Mouse (Mus musculus): Measurements from ENCODE around the gene Sel1l2.
"Not testable (repeated sequence)": the region's sequence is repeated elsewhere in the genome, so short reads cannot be mapped to it uniquely, and the experiment has no call there.

The Sel1l2 gene

DNA sequence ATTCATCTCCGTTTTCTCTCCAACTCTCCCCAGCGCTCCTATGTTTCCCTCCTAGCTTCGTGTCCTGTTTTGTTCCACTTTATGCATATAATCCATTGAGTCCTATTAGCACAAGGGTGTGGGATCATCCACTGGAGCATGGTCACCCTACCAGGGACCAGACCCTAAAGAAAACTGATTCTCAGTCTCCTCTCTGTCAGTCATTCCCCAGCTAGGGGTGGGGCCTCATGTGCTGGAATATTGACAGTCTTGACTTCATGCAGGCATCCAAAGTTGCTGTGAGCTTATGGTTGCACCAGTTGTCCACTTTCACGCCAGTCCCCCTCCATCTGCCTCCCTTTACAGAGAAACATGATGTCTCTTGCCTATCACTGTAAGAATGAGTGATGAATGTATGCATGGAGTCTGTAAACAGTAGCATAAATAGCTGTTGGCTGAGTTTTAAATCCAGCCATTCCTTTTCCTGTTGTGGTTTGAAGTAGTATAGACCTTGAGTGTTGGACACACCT lies 174.9 kb downstream of the Sel1l2 start:
- no peak for DNase-seq (ENCODE audit: low read depth)

- DNase-seq (ENCODE audit: low read depth) = no peak
Observed at GRCm38 (mm10) chr2:140203756-140204155, 185.8 kb downstream of the Sel1l2 start.

GRCm38 (mm10) chr2:140202573-140202972 lies 186.9 kb downstream of the Sel1l2 start:
- no peak for DNase-seq (ENCODE audit: low read depth)

DNA sequence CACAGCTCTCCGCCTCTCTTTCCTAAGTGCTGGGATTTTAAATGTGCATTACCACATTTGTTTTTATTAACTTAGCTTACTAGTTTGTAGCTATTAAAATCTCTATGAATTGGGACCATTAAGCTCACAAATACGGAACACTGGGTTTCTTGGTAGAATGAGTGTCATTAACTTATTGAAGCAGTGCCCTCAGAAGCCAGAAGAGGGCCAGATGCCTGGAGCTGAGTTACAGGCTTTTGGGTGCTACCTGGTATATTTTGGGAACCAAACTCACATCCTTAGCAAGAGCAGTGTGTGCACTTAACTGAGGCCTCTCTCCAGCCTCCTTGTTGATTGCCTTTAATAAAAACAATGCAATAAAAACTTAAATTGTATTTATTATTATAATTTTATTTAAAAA lies 188.8 kb downstream of the Sel1l2 start:
- no peak for DNase-seq (ENCODE audit: low read depth)

GRCm38 (mm10) chr2:140185685-140186210 lies 203.8 kb downstream of the Sel1l2 start:
- not testable (repeated sequence) for DNase-seq (ENCODE audit: low read depth)

All from fibroblast of lung, adult 2 months (primary cell).